Mouse (Mus musculus): ENCODE data around the gene Ercc4. TPM values are rescaled to one million over a fixed set of nuclear protein-coding genes. Genes with fewer than 3 reads are reported as not detected.
A peak's percentile ranks its signal among the peaks of the same experiment; 100 is the strongest.

Gene Ercc4
- polyA plus RNA-seq, 1 experiment: 24.5 TPM

DNA sequence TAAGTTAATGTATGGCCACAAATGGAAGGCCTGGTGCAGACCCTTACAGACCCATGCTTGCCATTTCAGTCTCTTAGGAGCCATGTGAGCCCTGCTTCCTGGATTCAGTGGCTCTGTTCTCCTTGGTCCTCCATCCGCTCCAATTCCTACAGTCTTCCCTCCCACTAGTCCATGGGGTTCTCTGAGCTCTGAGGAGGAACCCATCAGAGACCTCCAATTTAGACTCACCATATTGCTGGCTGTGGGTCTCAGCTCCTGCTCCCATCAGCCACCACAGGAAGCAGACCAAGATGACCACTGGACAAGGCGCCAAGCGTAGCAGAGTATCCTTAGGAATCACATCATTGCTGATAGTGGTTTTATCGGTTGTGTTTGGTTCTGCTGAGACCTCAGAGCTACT is 43.7 kb downstream of the Ercc4 start:
- 96% methylated on average over 4 of the region's 4 CpGs for WGBS
- H3K27ac ChIP-seq (ENCODE audit: control insufficient read depth, insufficient read depth, low read length): no peak overlapping the region
- TF ChIP-seq CTCF (IDR thresholded peaks at IDR 0.05; ENCODE audit: borderline replicate concordance, control insufficient read depth, extremely low read depth, insufficient read depth, low read length, poor library complexity) (no peak), POLR2A (IDR thresholded peaks at IDR 0.05; ENCODE audit: control insufficient read depth, extremely low read depth, insufficient read depth, low read length, poor library complexity) (no peak)
- no peak overlapping the region for H3K4me3 ChIP-seq (ENCODE audit: control insufficient read depth, insufficient read depth, low read length)
- H3K27me3 ChIP-seq (ENCODE audit: control insufficient read depth, insufficient read depth, low read length): no peaks in the 10 kb centered on the region
- H3K36me3 ChIP-seq (ENCODE audit: control insufficient read depth, insufficient read depth, low read length): no peaks in the 10 kb centered on the region; the same call in 1 of the 2 replicates
- DNase-seq: no peak
- no peaks in the 10 kb centered on the region for H3K4me1 ChIP-seq (replicated peaks; ENCODE audit: control insufficient read depth, insufficient read depth, low read length)

DNA sequence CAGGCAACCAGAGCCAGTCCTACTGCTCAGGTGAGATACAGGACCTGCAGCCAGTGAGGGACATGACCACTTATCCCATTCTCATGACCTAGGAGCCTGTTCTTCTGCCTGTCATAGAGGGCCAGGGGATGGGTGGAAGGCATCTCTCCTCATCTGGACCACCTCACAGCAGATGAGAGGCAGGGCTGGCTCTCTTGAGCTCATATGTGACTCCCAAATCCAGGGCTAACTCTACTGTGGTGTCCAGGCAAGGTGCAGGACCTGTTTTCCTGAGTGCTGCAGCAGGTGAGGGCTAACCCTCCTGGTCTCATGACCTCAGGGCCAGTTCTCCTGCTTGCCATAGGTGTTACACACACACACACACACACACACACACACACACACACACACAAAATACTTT is 44.9 kb downstream of the Ercc4 start:
- DNase-seq: no peak
- Histone ChIP-seq H3K36me3 (ENCODE audit: control insufficient read depth, insufficient read depth, low read length) (no peaks in the 10 kb centered on the region; the same call in 1 of the 2 replicates), H3K27me3 (ENCODE audit: control insufficient read depth, insufficient read depth, low read length) (no peaks in the 10 kb centered on the region), H3K4me1 (replicated peaks; ENCODE audit: control insufficient read depth, insufficient read depth, low read length) (peaks cover 3% of the 10 kb centered on the region; the same call in 1 of the 2 replicates), H3K27ac (ENCODE audit: control insufficient read depth, insufficient read depth, low read length) (no peak overlapping the region), H3K4me3 (ENCODE audit: control insufficient read depth, insufficient read depth, low read length) (no peak overlapping the region)
- no peak for TF ChIP-seq POLR2A (IDR thresholded peaks at IDR 0.05; ENCODE audit: control insufficient read depth, extremely low read depth, insufficient read depth, low read length, poor library complexity)
- no peak for TF ChIP-seq CTCF (IDR thresholded peaks at IDR 0.05; ENCODE audit: borderline replicate concordance, control insufficient read depth, extremely low read depth, insufficient read depth, low read length, poor library complexity)

DNA sequence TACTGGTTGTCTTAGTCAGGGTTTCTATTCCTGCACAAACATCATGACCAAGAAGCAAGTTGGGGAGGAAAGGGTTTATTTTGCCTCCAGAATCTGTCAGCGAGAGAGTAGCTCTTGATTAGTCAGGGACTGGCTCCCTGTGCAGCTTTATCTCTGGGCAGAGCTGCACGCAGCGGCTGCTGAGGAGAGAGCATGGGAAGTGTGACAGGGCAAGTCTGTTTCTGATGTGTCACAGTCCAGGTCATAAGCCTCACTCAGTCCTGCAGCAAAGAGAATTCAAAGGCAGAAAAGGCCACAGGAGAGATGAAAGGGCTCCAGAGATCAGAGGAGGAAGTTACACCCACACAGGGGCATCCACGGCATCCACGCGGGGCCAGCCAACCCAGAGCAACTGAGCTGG is 47.8 kb downstream of the Ercc4 start:
- Histone ChIP-seq H3K36me3 (ENCODE audit: control insufficient read depth, insufficient read depth, low read length) (no peaks in the 10 kb centered on the region), H3K27me3 (ENCODE audit: control insufficient read depth, insufficient read depth, low read length) (0 out of 2 replicates have a peak, but pooled peaks cover 4% of the 10 kb centered on the region), H3K4me1 (replicated peaks; ENCODE audit: control insufficient read depth, insufficient read depth, low read length) (peaks cover 9% of the 10 kb centered on the region), H3K4me3 (ENCODE audit: control insufficient read depth, insufficient read depth, low read length) (no peak overlapping the region), H3K27ac (ENCODE audit: control insufficient read depth, insufficient read depth, low read length) (no peak overlapping the region)
- DNase-seq: no peak
- no peak for TF ChIP-seq CTCF (IDR thresholded peaks at IDR 0.05; ENCODE audit: borderline replicate concordance, control insufficient read depth, extremely low read depth, insufficient read depth, low read length, poor library complexity)
- no peak for TF ChIP-seq POLR2A (IDR thresholded peaks at IDR 0.05; ENCODE audit: control insufficient read depth, extremely low read depth, insufficient read depth, low read length, poor library complexity)
- WGBS: 15% methylated on average over 6 of the region's 6 CpGs

DNA sequence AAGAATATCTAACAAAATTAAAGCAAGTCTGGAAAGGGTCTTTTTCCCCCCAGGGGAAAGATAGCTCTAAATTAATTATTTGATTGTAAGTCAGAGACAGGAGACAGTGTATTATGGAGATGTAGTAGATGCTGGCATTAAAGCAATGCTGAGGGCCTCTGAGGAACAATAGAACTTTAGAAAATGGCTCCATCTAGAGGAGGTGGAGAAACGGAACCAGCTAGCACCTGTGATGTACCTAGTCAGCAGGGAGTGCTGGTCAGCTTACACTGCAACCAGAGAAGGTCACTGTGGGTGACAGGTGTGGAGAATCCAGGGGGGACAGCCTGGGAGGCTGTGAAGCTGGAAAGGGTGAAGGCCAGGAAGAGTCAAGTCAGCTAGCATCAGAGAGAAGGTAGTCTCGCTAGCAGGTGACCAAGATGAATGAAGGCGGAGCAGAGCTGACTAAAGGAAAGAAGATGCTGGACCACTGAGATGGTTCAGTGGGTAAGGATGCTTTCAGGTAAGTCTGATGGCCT is 48.7 kb downstream of the Ercc4 start:
- DNase-seq: no peak
- no peak overlapping the region for H3K27ac ChIP-seq (ENCODE audit: control insufficient read depth, insufficient read depth, low read length)
- H3K27me3 ChIP-seq (ENCODE audit: control insufficient read depth, insufficient read depth, low read length): 0 out of 2 replicates have a peak, but pooled peaks cover 4% of the 10 kb centered on the region
- peaks cover 9% of the 10 kb centered on the region for H3K4me1 ChIP-seq (replicated peaks; ENCODE audit: control insufficient read depth, insufficient read depth, low read length)
- WGBS: 67% methylated on average over 3 of the region's 3 CpGs
- H3K36me3 ChIP-seq (ENCODE audit: control insufficient read depth, insufficient read depth, low read length): no peaks in the 10 kb centered on the region
- TF ChIP-seq POLR2A (IDR thresholded peaks at IDR 0.05; ENCODE audit: control insufficient read depth, extremely low read depth, insufficient read depth, low read length, poor library complexity) (no peak), CTCF (IDR thresholded peaks at IDR 0.05; ENCODE audit: borderline replicate concordance, control insufficient read depth, extremely low read depth, insufficient read depth, low read length, poor library complexity) (no peak)
- no peak overlapping the region for H3K4me3 ChIP-seq (ENCODE audit: control insufficient read depth, insufficient read depth, low read length)

DNA sequence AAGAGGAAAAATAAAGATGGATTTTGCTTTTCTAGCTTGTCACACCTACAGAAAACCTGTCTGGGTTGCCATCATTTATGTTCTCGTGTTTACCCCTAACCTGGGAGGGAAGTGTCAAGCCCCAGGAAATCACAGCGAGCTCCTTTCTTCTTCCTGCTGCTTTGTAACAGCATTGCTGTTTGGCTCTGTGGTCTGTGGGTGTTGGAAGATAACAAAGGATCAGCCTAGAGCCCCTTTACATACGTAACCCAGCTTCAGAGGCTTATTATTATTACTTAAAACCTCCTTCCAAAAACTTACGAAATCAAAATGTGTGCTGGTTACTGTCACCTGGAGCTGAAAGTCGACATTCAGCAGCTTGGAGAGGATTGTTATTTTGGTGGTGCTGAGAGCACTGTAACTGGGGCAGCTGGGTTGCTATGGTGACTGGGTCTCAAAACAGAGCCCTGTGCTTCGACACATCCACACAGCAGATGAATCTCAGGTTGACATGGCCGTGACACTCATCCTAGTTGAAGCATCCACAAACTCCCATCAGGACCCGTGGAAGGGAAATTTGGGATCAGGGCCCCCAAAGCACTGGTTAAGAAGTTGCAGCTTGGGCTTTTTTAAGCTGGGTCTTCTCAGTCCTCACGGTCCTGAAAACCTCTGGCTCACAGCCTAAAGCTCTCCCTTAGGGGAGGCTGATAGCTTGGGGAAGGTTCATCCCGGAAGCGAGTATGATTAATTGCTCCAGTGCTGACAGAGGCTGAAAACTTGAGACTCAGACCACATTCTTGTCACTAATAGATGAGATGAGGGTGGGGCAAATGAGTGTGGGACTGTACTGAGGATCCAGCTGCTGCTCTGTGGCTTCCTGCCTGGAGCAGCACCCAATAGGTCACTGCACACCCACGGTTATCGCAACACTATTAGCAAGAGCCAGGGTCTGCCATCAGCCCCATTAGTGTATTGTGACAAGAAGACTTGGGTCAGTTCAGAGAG is 49.7 kb downstream of the Ercc4 start:
- Histone ChIP-seq H3K27ac (ENCODE audit: control insufficient read depth, insufficient read depth, low read length) (no peak overlapping the region; the same call in 1 of the 2 replicates), H3K36me3 (ENCODE audit: control insufficient read depth, insufficient read depth, low read length) (no peaks in the 10 kb centered on the region), H3K4me1 (replicated peaks; ENCODE audit: control insufficient read depth, insufficient read depth, low read length) (peaks cover 9% of the 10 kb centered on the region), H3K4me3 (ENCODE audit: control insufficient read depth, insufficient read depth, low read length) (no peak overlapping the region), H3K27me3 (ENCODE audit: control insufficient read depth, insufficient read depth, low read length) (0 out of 2 replicates have a peak, but pooled peaks cover 4% of the 10 kb centered on the region)
- 6% methylated on average over 13 of the region's 13 CpGs for WGBS
- no peak for TF ChIP-seq POLR2A (IDR thresholded peaks at IDR 0.05; ENCODE audit: control insufficient read depth, extremely low read depth, insufficient read depth, low read length, poor library complexity)
- TF ChIP-seq CTCF (IDR thresholded peaks at IDR 0.05; ENCODE audit: borderline replicate concordance, control insufficient read depth, extremely low read depth, insufficient read depth, low read length, poor library complexity): no peak
- no peak for DNase-seq

DNA sequence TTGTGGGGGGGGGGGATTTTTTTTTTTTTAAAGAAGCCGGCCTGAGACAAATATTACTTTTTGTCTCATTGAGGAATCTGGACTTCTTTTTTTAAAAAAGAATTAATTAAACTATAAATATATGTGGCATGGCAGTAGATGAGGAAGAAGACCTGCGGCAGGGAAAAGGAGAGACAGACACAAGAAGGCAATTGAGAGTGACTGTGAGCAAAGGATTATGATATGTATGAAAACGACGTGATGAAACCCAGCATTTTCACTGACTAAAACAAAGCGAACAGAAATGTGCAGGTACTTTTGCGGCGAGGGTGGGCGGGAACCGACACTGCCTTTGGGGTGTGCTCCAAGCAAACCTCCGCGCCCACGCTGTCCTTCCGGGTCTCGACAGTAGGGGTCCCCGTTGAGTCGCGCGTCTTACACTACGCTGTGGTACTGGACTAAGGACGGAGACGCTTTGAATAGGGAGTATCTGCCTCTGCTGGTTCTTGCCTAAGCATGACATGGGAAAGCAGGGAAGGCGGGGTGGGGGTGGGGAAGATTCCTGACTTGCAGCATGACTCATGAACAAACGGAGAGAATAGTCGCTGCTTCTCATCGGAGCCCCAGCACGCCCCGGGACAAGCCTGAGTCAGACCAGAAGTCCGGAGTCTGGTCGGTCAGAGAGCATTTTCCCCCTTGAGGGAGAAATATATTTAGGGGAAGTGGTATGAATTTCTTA is 50.6 kb downstream of the Ercc4 start:
- Histone ChIP-seq H3K36me3 (ENCODE audit: control insufficient read depth, insufficient read depth, low read length) (no peaks in the 10 kb centered on the region), H3K27me3 (ENCODE audit: control insufficient read depth, insufficient read depth, low read length) (0 out of 2 replicates have a peak, but pooled peaks cover 4% of the 10 kb centered on the region), H3K4me3 (ENCODE audit: control insufficient read depth, insufficient read depth, low read length) (no peak overlapping the region), H3K4me1 (replicated peaks; ENCODE audit: control insufficient read depth, insufficient read depth, low read length) (peaks cover 9% of the 10 kb centered on the region), H3K27ac (ENCODE audit: control insufficient read depth, insufficient read depth, low read length) (no peak overlapping the region)
- TF ChIP-seq POLR2A (IDR thresholded peaks at IDR 0.05; ENCODE audit: control insufficient read depth, extremely low read depth, insufficient read depth, low read length, poor library complexity) (no peak), CTCF (IDR thresholded peaks at IDR 0.05; ENCODE audit: borderline replicate concordance, control insufficient read depth, extremely low read depth, insufficient read depth, low read length, poor library complexity) (peak; percentile 89)
- peak; percentile 90 for DNase-seq
- WGBS: 1% methylated on average over 29 of the region's 29 CpGs
